Mouse (Mus musculus) embryonic stem cell, embryonic (primary cell): Measurements from ENCODE around the gene Tmcc3.

Source experiments
- CTCF ChIA-PET, 4 experiments: fragments of 300-600 bp in 2 of 4; fragments of 350-600 bp in 2 of 4; sonication (Branson Sonifier 250); formaldehyde crosslinking; loops; one replicate each; lab custom pipeline; 2022; ENCODE audit warnings: inconsistent platforms in 2 of 4; lab: Charles Lee
- POLR2A ChIA-PET, 4 experiments: fragments of 300-600 bp in 2 of 4; fragments of 350-600 bp in 2 of 4; sonication (Branson Sonifier 250); formaldehyde crosslinking; loops; one replicate each; lab custom pipeline; 2022; ENCODE audit warnings: antibody characterized with exemption in 4 of 4, inconsistent platforms in 1 of 4; lab: Charles Lee

Tmcc3 gene

DNA sequence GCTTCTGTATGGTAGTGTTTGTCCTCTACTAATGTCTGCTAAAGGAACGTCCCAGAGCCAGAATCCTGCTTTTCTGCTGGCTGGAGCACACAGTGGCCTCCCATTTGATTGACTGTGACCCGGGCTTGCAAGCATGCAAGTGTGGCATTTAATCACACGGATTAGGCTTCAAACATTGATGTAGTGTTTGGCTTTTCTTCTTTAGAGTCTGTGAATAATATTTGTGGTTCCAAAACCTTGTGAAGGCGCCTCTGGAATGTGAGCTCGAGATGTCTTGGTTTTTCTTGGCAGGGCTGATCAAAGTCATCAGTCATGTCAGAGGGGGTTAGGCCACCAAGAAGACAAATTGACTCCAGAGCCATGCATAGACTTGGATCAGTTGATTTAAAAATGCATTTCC is 79.3 kb downstream of the Tmcc3 start:
- CTCF ChIA-PET: no interaction called here
- POLR2A ChIA-PET: no interaction called here

DNA sequence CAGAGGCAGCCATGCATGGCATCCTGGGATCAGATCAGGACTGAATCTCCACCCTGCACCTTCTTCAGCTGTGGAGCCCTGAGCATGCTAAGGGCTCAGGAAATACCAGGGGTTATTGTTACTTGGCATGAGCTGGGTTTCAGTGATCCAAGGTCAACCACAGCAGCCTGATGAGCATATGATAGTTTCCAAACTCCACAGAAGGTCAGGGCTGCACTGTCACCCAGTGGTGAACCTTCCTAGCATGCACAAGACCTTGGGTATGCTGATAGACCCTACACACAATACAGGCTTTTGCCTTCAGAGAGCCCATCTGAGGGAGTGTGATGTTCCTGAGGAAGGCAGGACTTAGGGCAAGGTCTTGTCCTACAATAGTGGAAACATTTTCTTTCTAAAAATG is 82.5 kb downstream of the Tmcc3 start:
- CTCF ChIA-PET: interaction anchor here in 1 of 4 experiments (0.6 kb wide), 1 partner anchor 558 kb away, joined by 3 read pairs; no protein-coding TSS in a partner anchor
- POLR2A ChIA-PET: no interaction called here

DNA sequence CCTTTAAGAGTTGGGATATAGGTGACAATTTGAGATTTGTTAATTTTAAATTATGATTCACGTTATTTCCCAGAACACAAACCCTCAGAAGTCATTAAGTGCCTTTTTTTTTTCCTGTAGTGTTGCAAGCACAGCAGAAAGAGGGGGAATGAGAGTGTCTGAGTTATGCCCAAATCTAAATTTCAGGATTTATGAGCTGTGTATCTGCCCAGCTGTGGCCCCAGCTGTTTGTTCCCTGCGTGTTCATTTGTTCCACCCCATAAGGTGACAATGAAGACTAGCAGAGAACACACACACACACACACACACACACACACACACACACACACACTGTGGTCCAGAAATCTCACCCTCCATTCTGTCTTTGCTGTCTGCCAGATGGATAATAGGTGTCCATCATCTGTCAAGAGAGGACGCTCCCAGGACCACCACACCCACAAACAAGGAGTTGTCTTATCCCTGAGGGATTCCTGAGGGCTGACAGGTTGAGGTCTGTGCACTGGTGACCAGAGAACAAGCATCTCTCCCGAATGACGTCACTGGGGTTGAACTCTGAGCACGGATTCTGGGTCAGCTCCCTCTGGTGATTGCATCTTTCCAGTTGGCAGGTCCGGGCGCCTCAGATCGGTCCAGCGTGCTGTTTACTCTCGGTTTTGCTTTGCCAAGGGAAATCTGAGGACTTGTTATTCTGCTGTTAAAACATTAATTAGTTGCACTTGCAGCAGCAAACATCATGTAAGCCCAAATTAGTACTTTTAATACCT is 86.3 kb downstream of the Tmcc3 start:
- CTCF ChIA-PET: no interaction called here
- POLR2A ChIA-PET: interaction anchor here in 1 of 4 experiments (1.8 kb wide), 1 partner anchor 10 kb away, joined by 4 read pairs; no protein-coding TSS in a partner anchor

- ChIA-PET CTCF (no interaction called here), POLR2A (interaction anchor here in 1 of 4 experiments (0.5 to 1.0 kb wide), 2 partner anchors 417 to 477 kb away, joined by 3 to 4 read pairs; no protein-coding TSS in a partner anchor)
Observed at GRCm38 (mm10) chr10:94400895-94401294, 89.1 kb downstream of the Tmcc3 start.

- ChIA-PET CTCF (interaction anchor here in 2 of 4 experiments (0.5 to 0.7 kb wide), 2 partner anchors 34 to 44 kb away, joined by 3 read pairs; no protein-coding TSS in a partner anchor), POLR2A (no interaction called here)
Observed at GRCm38 (mm10) chr10:94405456-94405855, 93.7 kb downstream of the Tmcc3 start.

GRCm38 (mm10) chr10:94406821-94407220 is 95.1 kb downstream of the Tmcc3 start:
- ChIA-PET CTCF (no interaction called here), POLR2A (no interaction called here)

DNA sequence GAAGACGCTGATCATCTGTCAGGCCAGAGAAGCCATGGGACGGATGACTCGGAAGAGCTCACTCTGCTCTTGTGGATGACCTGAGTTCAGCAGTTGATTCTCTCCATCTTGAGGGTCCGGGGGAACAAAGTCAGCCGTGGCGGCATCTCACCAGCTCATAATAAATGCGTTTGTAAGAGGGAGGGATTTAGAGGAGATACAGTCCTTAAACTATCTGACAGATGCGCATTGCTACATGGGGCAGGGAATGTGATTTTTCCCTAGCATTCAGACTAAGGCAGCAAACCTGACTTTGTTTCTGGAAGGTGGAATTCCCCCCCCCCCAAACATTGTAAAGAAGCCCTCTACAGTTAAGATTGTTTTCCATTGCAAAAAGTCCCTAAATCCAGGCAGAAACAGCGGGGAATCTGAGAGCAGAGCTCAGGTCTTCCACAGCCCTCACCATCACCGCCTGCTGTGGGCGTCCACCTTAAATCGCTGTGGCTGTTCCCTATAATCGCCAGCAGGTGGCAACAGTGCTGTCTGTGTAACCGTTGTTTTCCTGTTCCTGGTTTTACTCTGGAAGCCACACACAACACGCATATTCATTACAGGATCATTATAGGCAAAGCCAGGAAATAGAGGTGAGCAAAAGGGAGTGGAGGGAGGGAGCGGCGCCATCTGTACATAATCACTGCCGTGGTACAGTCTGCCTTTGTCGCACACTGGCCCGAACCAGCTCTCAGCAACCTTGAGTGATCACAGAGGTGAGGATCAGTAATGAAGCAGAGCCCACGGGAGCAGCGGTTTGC is 96.8 kb downstream of the Tmcc3 start:
- CTCF ChIA-PET: interaction anchor here (0.6 to 2.0 kb wide), 31 partner anchors 9 to 1211 kb away, joined by 3 to 16 read pairs (median 4); no protein-coding TSS in a partner anchor
- POLR2A ChIA-PET: interaction anchor here in 3 of 4 experiments (0.5 to 1.6 kb wide), 9 partner anchors 10 to 829 kb away, joined by 3 to 8 read pairs (median 4); no protein-coding TSS in a partner anchor

DNA sequence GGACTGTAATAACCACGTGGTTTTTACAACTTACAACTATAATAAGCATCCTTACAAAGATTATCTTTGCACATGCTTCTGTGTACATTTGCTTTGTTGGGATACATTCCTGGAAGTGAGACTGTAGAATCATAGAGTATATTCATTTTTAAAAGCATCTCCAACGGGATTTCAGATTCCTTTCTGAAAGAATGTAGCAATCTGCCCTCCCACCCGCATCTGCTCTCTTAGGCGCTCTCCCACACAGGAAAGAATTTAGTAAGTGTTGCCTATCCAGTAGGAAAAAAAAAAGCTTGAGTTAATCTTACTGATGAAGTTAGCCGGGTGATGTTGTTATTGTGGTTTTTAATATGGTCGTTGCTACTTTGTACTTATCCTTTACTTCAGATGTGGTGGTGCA is 97.9 kb downstream of the Tmcc3 start:
- ChIA-PET POLR2A (no interaction called here), CTCF (no interaction called here)

DNA sequence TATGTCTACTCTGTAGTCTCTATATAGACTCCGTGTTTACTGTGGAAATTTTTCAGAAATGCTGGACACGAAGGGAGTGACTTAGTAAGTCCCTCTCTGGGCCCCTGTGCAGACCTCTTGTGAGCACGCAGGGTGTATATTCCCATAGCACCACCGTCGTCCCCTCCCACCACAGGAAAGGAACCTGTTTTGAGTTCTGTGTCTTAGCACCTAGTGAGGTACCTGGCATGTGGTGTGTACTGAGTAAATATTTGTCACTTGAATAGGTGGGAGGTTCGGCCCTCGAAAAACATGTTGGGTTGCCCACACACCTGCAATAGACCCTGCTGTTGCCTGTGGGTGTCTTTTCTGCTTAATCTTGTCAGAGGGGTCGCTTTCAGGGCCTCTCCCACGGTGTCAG is 99.8 kb downstream of the Tmcc3 start:
- POLR2A ChIA-PET: no interaction called here
- CTCF ChIA-PET: no interaction called here

GRCm38 (mm10) chr10:94413770-94414651 is 102.3 kb downstream of the Tmcc3 start:
- ChIA-PET POLR2A (interaction anchor here in 1 of 4 experiments (0.5 kb wide), 1 partner anchor 106 kb away, joined by 6 read pairs; no protein-coding TSS in a partner anchor), CTCF (interaction anchor here in 1 of 4 experiments (1.2 kb wide), 1 partner anchor 34 kb away, joined by 3 read pairs; no protein-coding TSS in a partner anchor)

DNA sequence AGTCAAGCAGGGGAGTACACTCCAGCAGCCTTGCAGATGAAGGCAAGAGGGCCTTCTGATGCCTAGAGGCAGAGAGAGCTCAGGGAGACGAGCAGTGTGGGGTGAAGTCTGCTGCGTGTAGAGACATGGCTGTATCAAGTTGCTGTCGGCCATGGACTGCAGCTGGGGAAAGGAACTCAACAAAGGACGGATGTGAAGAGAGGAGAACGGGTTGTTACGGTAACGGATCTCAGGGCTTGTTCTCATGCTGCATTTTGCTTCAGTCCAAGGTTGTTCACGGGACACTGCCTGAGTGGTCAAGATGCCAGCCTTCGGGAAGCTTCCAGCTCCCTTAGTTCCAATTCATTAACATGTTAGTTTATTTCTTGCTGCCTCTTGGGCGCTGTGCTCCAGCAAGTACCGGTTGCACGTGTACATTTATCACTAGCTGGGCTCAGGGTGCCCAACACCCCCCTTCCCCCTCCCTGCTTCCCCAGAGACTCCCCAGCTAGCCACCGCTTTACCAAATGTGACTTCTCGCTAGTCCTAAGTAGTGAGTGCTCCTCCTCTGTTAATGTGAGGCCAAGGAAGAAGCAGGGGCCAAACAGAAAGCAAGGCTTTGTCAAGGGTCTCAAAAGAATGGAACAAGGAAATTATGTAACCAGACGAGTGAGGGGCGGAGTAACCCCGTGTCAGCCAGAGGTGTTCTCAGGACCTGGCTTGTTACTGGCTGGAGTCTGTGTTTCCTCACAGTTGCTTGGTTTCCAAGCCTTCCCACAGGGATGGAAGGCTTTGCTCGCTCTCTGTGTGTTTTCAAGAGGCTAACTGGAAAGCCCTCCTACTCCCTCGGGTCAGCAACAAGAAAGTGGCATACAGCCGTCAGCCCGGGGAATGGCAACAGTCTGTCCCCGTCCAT is 104.4 kb downstream of the Tmcc3 start:
- ChIA-PET CTCF (interaction anchor here in 2 of 4 experiments (0.6 to 0.9 kb wide), 2 partner anchors 40 to 62 kb away, joined by 3 to 7 read pairs; no protein-coding TSS in a partner anchor), POLR2A (interaction anchor here in 3 of 4 experiments (0.5 to 1.5 kb wide), 5 partner anchors 10 to 879 kb away, joined by 3 to 4 read pairs (median 4); no protein-coding TSS in a partner anchor)

GRCm38 (mm10) chr10:94417643-94418042 is 105.9 kb downstream of the Tmcc3 start:
- ChIA-PET POLR2A (interaction anchor here in 2 of 4 experiments (0.5 to 1.0 kb wide), 2 partner anchors 12 to 18 kb away, joined by 3 read pairs; no protein-coding TSS in a partner anchor), CTCF (no interaction called here)

GRCm38 (mm10) chr10:94426000-94426920 is 114.5 kb downstream of the Tmcc3 start:
- ChIA-PET POLR2A (interaction anchor here (0.6 to 1.9 kb wide), 28 partner anchors 11 to 1272 kb away, joined by 3 to 5 read pairs (median 3); partner anchors contain the start of genes Fgd6 (in 1 of the 4) and Vezt (in 1 of the 4)), CTCF (interaction anchor here (0.5 to 1.2 kb wide), 13 partner anchors 18 to 1627 kb away, joined by 3 to 9 read pairs (median 4); partner anchors contain the start of gene Plxnc1 (in 1 of the 4))

DNA sequence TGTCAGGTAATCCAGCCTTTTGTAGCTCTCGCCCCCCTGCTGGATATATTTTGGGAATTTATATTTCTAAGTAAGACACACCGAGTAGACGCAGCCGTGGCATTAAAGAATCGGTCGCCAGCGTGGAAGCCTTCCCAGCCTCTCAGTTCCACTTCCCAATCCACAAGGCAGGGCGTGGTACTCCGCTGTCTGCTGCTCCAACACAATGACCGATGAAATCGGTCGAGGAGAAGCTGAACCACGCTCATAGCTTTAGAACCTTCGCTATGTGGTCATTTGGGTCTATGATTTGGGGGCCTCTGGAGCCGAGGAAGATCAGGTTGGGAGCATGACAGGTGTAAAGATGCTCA is 115.1 kb downstream of the Tmcc3 start:
- CTCF ChIA-PET: interaction anchor here in 3 of 4 experiments (0.5 to 1.2 kb wide), 4 partner anchors 19 to 609 kb away, joined by 3 to 4 read pairs (median 3); no protein-coding TSS in a partner anchor
- POLR2A ChIA-PET: interaction anchor here (0.6 to 1.9 kb wide), 18 partner anchors 11 to 729 kb away, joined by 3 to 5 read pairs (median 3); partner anchors contain the start of genes Fgd6 (in 1 of the 4) and Vezt (in 1 of the 4)

DNA sequence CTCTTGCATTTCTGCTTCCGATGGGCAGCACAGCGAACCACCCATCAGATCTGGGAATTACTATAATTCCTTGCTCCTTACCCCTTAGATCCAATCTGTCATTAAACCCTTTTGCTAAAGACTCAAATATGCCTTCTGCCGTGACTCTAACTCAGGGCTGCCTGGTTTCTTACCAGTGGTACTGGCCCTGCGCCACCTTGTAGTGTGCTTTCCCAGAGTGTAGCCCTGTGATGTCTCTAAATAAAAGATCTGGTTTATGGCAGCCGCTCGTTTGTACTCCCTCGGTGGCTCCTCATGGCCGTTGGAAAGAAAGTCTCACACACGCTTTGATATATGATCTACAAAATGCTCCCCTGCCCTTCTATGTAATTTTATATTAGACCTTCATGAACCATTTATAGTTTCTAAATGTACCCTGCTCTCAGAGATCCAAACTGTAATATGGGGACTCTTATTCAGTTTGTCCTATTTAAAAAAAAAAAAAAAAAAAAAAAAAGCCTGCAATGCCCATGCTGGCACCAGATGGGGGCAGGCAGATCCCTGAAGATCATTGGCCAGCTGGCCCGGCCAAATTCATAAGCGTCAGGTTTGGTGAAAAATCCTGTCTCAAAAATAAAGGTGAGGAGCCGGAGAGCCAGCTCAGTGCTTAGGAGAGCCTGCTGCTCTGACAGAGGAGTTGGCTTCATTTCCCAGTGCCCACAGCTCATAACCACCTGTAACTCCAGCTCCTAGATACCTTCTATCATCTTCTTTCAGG is 116.6 kb downstream of the Tmcc3 start:
- POLR2A ChIA-PET: interaction anchor here in 1 of 4 experiments (0.7 kb wide), 1 partner anchor 47 kb away, joined by 4 read pairs; no protein-coding TSS in a partner anchor
- CTCF ChIA-PET: interaction anchor here in 2 of 4 experiments (0.6 to 0.7 kb wide), 2 partner anchors 15 to 539 kb away, joined by 3 to 5 read pairs; no protein-coding TSS in a partner anchor
